Mouse (Mus musculus): ENCODE data around the gene Ginm1.
"Not testable (repeated sequence)": the region's sequence is repeated elsewhere in the genome, so short reads cannot be mapped to it uniquely, and the experiment has no call there.

The Ginm1 gene

GRCm38 (mm10) chr10:7809937-7810336 lies 17.3 kb upstream of the Ginm1 start:
- no peak for DNase-seq (ENCODE audit: low spot score in 2 of 2)

GRCm38 (mm10) chr10:7802519-7803140 lies 10.0 kb upstream of the Ginm1 start:
- DNase-seq (ENCODE audit: low spot score in 2 of 2): no peak

- DNase-seq (ENCODE audit: low spot score in 2 of 2): no peak
Measured at GRCm38 (mm10) chr10:7801258-7801657, 8.6 kb upstream of the Ginm1 start.

- DNase-seq (ENCODE audit: low spot score in 2 of 2): no peak
Measured at GRCm38 (mm10) chr10:7792254-7792750, 322 bp downstream of the Ginm1 start.

GRCm38 (mm10) chr10:7787319-7787718 lies 5.3 kb downstream of the Ginm1 start:
- DNase-seq (ENCODE audit: low spot score in 2 of 2): no peak

- no peak for DNase-seq (ENCODE audit: low spot score in 2 of 2)
Measured at GRCm38 (mm10) chr10:7781214-7781613, 11.4 kb downstream of the Ginm1 start.

GRCm38 (mm10) chr10:7780238-7781176 lies 12.1 kb downstream of the Ginm1 start:
- peak; percentile 75 to 77 for DNase-seq (ENCODE audit: low spot score in 2 of 2)

- DNase-seq (ENCODE audit: low spot score in 2 of 2): no peak
Measured at GRCm38 (mm10) chr10:7779751-7780237, 12.8 kb downstream of the Ginm1 start.

- DNase-seq (ENCODE audit: low spot score in 2 of 2): no peak
Measured at GRCm38 (mm10) chr10:7778361-7778760, 14.3 kb downstream of the Ginm1 start.

- DNase-seq (ENCODE audit: low spot score in 2 of 2): no peak
Measured at GRCm38 (mm10) chr10:7775421-7775820, 17.2 kb downstream of the Ginm1 start.

- DNase-seq (ENCODE audit: low spot score in 2 of 2): no peak
Measured at GRCm38 (mm10) chr10:7772769-7773168, 19.9 kb downstream of the Ginm1 start.

GRCm38 (mm10) chr10:7772346-7772745 lies 20.3 kb downstream of the Ginm1 start:
- no peak for DNase-seq (ENCODE audit: low spot score in 2 of 2)

- DNase-seq (ENCODE audit: low spot score in 2 of 2): no peak
Measured at GRCm38 (mm10) chr10:7757544-7757943, 35.1 kb downstream of the Ginm1 start.

- no peak for DNase-seq (ENCODE audit: low spot score in 2 of 2)
Measured at GRCm38 (mm10) chr10:7748752-7749151, 43.9 kb downstream of the Ginm1 start.

GRCm38 (mm10) chr10:7745528-7745927 lies 47.1 kb downstream of the Ginm1 start:
- DNase-seq (ENCODE audit: low spot score in 2 of 2): not testable (repeated sequence)

- no peak for DNase-seq (ENCODE audit: low spot score in 2 of 2)
Measured at GRCm38 (mm10) chr10:7737914-7738313, 54.7 kb downstream of the Ginm1 start.

GRCm38 (mm10) chr10:7737122-7737521 lies 55.5 kb downstream of the Ginm1 start:
- no peak for DNase-seq (ENCODE audit: low spot score in 2 of 2)

GRCm38 (mm10) chr10:7731582-7731981 lies 61.0 kb downstream of the Ginm1 start:
- DNase-seq (ENCODE audit: low spot score in 2 of 2): no peak

GRCm38 (mm10) chr10:7727011-7727410 lies 65.6 kb downstream of the Ginm1 start:
- no peak for DNase-seq (ENCODE audit: low spot score in 2 of 2)

- no peak for DNase-seq (ENCODE audit: low spot score in 2 of 2)
Measured at GRCm38 (mm10) chr10:7726501-7726812, 66.2 kb downstream of the Ginm1 start.

- DNase-seq (ENCODE audit: low spot score in 2 of 2): peak; percentile 80 to 87
Measured at GRCm38 (mm10) chr10:7725751-7726500, 66.7 kb downstream of the Ginm1 start, which contains the start of gene Katna1. Gene Katna1 (plus strand): TSS chr10:7726000.
